Mouse (Mus musculus) kidney, adult 2 months (tissue): ENCODE measurements around the gene Dpp6.

Source experiments
- CTCF ChIP-seq: fragments of 200-500 bp; conservative IDR thresholded peaks from 2 replicates; pipeline ENCODE4 v1.5.1; 2011; ENCODE audit warnings: low read depth, mild to moderate bottlenecking, control low read depth, low read length, moderate library complexity, mixed read lengths; ENCODE audit not compliant: insufficient read depth, insufficient read length
- POLR2A ChIP-seq: fragments of 200-500 bp; IDR thresholded peaks from one replicate; pipeline ENCODE4 v1.6.1; 2011; ENCODE audit warnings: low read depth, low read length, control low read depth

GRCm38 (mm10) chr5:27671487-27671886 lies 854.5 kb downstream of the Dpp6 start:
- TF ChIP-seq CTCF (no peak), POLR2A (no peak)
